Mouse (Mus musculus): Measurements from ENCODE around the gene Ugt1a8.

- TF ChIP-seq CTCF (conservative IDR thresholded peaks at IDR 0.05; ENCODE audit: low read length) (no peak), POU5F1 (IDR thresholded peaks at IDR 0.05; ENCODE audit: borderline replicate concordance, low read length) (no peak), NANOG (IDR thresholded peaks at IDR 0.05; ENCODE audit: borderline replicate concordance, low read length) (no peak)
These were observed 160.0 kb downstream of the Ugt1a8 start for GRCm38 (mm10) chr1:88247660-88248059.
